Mouse (Mus musculus) neural tube, embryonic 12.5 days (tissue): ENCODE data around the gene Nell1. TPM values are rescaled to one million over a fixed set of nuclear protein-coding genes. Genes with fewer than 3 reads are reported as not detected.

ENCODE experiments used
- ATAC-seq: fragments of 200-750 bp; cut with Nextera tagmentation; 2 replicates; pipeline ENCODE4 v1.8.0; 2017; ENCODE audit warnings: low read depth, mild to moderate bottlenecking, moderate TSS enrichment, moderate library complexity; ENCODE audit not compliant: low FRiP score
- H3K27ac ChIP-seq: fragments of 300-500 bp; sonication (generic); 2 replicates; pipeline ENCODE4 v1.5.1; 2016
- H3K27me3 ChIP-seq: fragments of 300-500 bp; sonication (generic); replicated peaks from 2 replicates; pipeline ENCODE4 v1.6.1; 2016; ENCODE audit warnings: mild to moderate bottlenecking
- H3K36me3 ChIP-seq: fragments of 300-500 bp; sonication (generic); 2 replicates; pipeline ENCODE4 v1.6.1; 2016; ENCODE audit warnings: mild to moderate bottlenecking
- H3K4me1 ChIP-seq: fragments of 300-500 bp; sonication (generic); 2 replicates; pipeline ENCODE4 v1.6.1; 2016
- H3K4me2 ChIP-seq: fragments of 300-500 bp; sonication (generic); replicated peaks from 2 replicates; pipeline ENCODE4 v1.6.1; 2016; ENCODE audit warnings: mild to moderate bottlenecking
- H3K4me3 ChIP-seq: fragments of 300-500 bp; sonication (generic); 2 replicates; pipeline ENCODE4 v1.5.1; 2016
- H3K9ac ChIP-seq: fragments of 300-500 bp; sonication (generic); 2 replicates; pipeline ENCODE4 v1.6.1; 2016; ENCODE audit warnings: mild to moderate bottlenecking
- H3K9me3 ChIP-seq: fragments of 300-500 bp; sonication (generic); 2 replicates; pipeline ENCODE4 v1.6.1; 2016; ENCODE audit warnings: mild to moderate bottlenecking
- WGBS: fragments of 180-500 bp; shearing (Covaris S2); methylation state at CpG from one replicate; pipeline ENCODE4 v1.1.7; 2016; 5-methylcytosine and 5-hydroxymethylcytosine counted together
- polyA plus RNA-seq: library from polyadenylated mRNA; unstranded; fragments of >200 nt; fragmentation: Nextera tagmentation; extraction: Ambion mirVana; gene quantifications from 2 replicates; pipeline ENCODE4 v1.2.1, GENCODE M21; 2016

Gene Nell1
- polyA plus RNA-seq, 1 experiment from 2014 or later = 10.7 TPM

- no peaks in the 10 kb centered on the region for H3K36me3 ChIP-seq
- no peak overlapping the region for H3K27ac ChIP-seq
- H3K9ac ChIP-seq = no peak overlapping the region
- H3K4me1 ChIP-seq = no peaks in the 10 kb centered on the region
- no peak overlapping the region for H3K4me3 ChIP-seq
- no peak overlapping the region for H3K4me2 ChIP-seq
- no peak for ATAC-seq
- WGBS = 68% methylated on average over 2 of the region's 2 CpGs
- no peaks in the 10 kb centered on the region for H3K9me3 ChIP-seq
- H3K27me3 ChIP-seq = no peaks in the 10 kb centered on the region
These were observed 658.5 kb downstream of the Nell1 start for GRCm38 (mm10) chr7:50633147-50633546.

- H3K4me1 ChIP-seq = no peaks in the 10 kb centered on the region
- H3K4me3 ChIP-seq = no peak overlapping the region
- H3K27me3 ChIP-seq = no peaks in the 10 kb centered on the region
- no peak overlapping the region for H3K27ac ChIP-seq
- H3K9ac ChIP-seq = no peak overlapping the region
- no peak overlapping the region for H3K4me2 ChIP-seq
- H3K36me3 ChIP-seq = no peaks in the 10 kb centered on the region
- 74% methylated on average over 4 of the region's 4 CpGs for WGBS
- no peaks in the 10 kb centered on the region for H3K9me3 ChIP-seq
- no peak for ATAC-seq
These were observed 697.6 kb downstream of the Nell1 start for GRCm38 (mm10) chr7:50672266-50672665.

- Histone ChIP-seq H3K27me3 (no peaks in the 10 kb centered on the region), H3K4me1 (no peaks in the 10 kb centered on the region), H3K36me3 (no peaks in the 10 kb centered on the region), H3K9me3 (no peaks in the 10 kb centered on the region), H3K4me3 (no peak overlapping the region), H3K27ac (no peak overlapping the region), H3K4me2 (no peak overlapping the region), H3K9ac (no peak overlapping the region)
- no peak for ATAC-seq
- WGBS = 73% methylated on average over 1 of the region's 1 CpGs
These were observed 700.8 kb downstream of the Nell1 start for GRCm38 (mm10) chr7:50675444-50675843.

GRCm38 (mm10) chr7:50677511-50677910, 702.8 kb downstream of the Nell1 start:
- Histone ChIP-seq H3K36me3 (no peaks in the 10 kb centered on the region), H3K4me2 (no peak overlapping the region), H3K4me1 (no peaks in the 10 kb centered on the region), H3K4me3 (no peak overlapping the region), H3K27me3 (no peaks in the 10 kb centered on the region), H3K27ac (no peak overlapping the region), H3K9me3 (no peaks in the 10 kb centered on the region), H3K9ac (no peak overlapping the region)
- WGBS = 82% methylated on average over 1 of the region's 1 CpGs
- ATAC-seq = no peak

- 83% methylated on average over 5 of the region's 5 CpGs for WGBS
- H3K36me3 ChIP-seq = no peaks in the 10 kb centered on the region
- H3K4me1 ChIP-seq = no peaks in the 10 kb centered on the region
- H3K27ac ChIP-seq = no peak overlapping the region
- no peaks in the 10 kb centered on the region for H3K27me3 ChIP-seq
- no peak for ATAC-seq
- H3K4me2 ChIP-seq = no peak overlapping the region
- H3K9me3 ChIP-seq = no peaks in the 10 kb centered on the region
- H3K9ac ChIP-seq = no peak overlapping the region
- no peak overlapping the region for H3K4me3 ChIP-seq
These were observed 711.7 kb downstream of the Nell1 start for GRCm38 (mm10) chr7:50686337-50686736.

GRCm38 (mm10) chr7:50725166-50725565, 750.5 kb downstream of the Nell1 start:
- Histone ChIP-seq H3K9me3 (no peaks in the 10 kb centered on the region), H3K27ac (no peak overlapping the region), H3K36me3 (no peaks in the 10 kb centered on the region), H3K4me3 (no peak overlapping the region), H3K4me2 (no peak overlapping the region), H3K4me1 (no peaks in the 10 kb centered on the region), H3K27me3 (no peaks in the 10 kb centered on the region), H3K9ac (no peak overlapping the region)
- WGBS = 44% methylated on average over 3 of the region's 3 CpGs
- no peak for ATAC-seq

GRCm38 (mm10) chr7:50730951-50731350, 756.3 kb downstream of the Nell1 start:
- no peak overlapping the region for H3K27ac ChIP-seq
- H3K4me1 ChIP-seq = no peaks in the 10 kb centered on the region
- H3K9me3 ChIP-seq = no peaks in the 10 kb centered on the region
- 59% methylated on average over 4 of the region's 4 CpGs for WGBS
- H3K27me3 ChIP-seq = no peaks in the 10 kb centered on the region
- H3K36me3 ChIP-seq = no peaks in the 10 kb centered on the region
- no peak for ATAC-seq
- H3K9ac ChIP-seq = no peak overlapping the region
- no peak overlapping the region for H3K4me2 ChIP-seq
- H3K4me3 ChIP-seq = no peak overlapping the region

- H3K4me3 ChIP-seq = no peak overlapping the region
These were observed 780.9 kb downstream of the Nell1 start for GRCm38 (mm10) chr7:50755516-50755915.

GRCm38 (mm10) chr7:50756409-50756808, 781.7 kb downstream of the Nell1 start:
- Histone ChIP-seq H3K4me1 (no peaks in the 10 kb centered on the region), H3K4me2 (no peak overlapping the region), H3K36me3 (no peaks in the 10 kb centered on the region), H3K4me3 (no peak overlapping the region), H3K9me3 (no peaks in the 10 kb centered on the region), H3K27me3 (no peaks in the 10 kb centered on the region), H3K9ac (no peak overlapping the region), H3K27ac (no peak overlapping the region)
- WGBS = 79% methylated on average over 5 of the region's 5 CpGs
- no peak for ATAC-seq

More at GRCm38 (mm10) chr7:50755516-50755915, 780.9 kb downstream of the Nell1 start:
- Histone ChIP-seq H3K27me3 (no peaks in the 10 kb centered on the region), H3K9me3 (no peaks in the 10 kb centered on the region), H3K4me1 (no peaks in the 10 kb centered on the region), H3K4me2 (no peak overlapping the region), H3K27ac (no peak overlapping the region), H3K9ac (no peak overlapping the region), H3K36me3 (no peaks in the 10 kb centered on the region)
- 91% methylated on average over 3 of the region's 3 CpGs for WGBS
- ATAC-seq = no peak

- Histone ChIP-seq H3K9me3 (no peaks in the 10 kb centered on the region), H3K4me1 (no peaks in the 10 kb centered on the region), H3K27me3 (no peaks in the 10 kb centered on the region), H3K36me3 (no peaks in the 10 kb centered on the region), H3K4me2 (no peak overlapping the region), H3K27ac (no peak overlapping the region), H3K4me3 (no peak overlapping the region), H3K9ac (no peak overlapping the region)
- ATAC-seq = no peak
These were observed 798.9 kb downstream of the Nell1 start for GRCm38 (mm10) chr7:50773516-50773915.

GRCm38 (mm10) chr7:50781105-50781504, 806.4 kb downstream of the Nell1 start:
- no peak overlapping the region for H3K4me3 ChIP-seq
- ATAC-seq = no peak
- 87% methylated on average over 1 of the region's 1 CpGs for WGBS

GRCm38 (mm10) chr7:50783652-50784051, 809.0 kb downstream of the Nell1 start:
- no peak overlapping the region for H3K4me3 ChIP-seq
- no peaks in the 10 kb centered on the region for H3K27me3 ChIP-seq
- no peaks in the 10 kb centered on the region for H3K9me3 ChIP-seq
- no peaks in the 10 kb centered on the region for H3K4me1 ChIP-seq
- no peak overlapping the region for H3K9ac ChIP-seq
- no peak overlapping the region for H3K4me2 ChIP-seq
- 67% methylated on average over 1 of the region's 1 CpGs for WGBS
- no peaks in the 10 kb centered on the region for H3K36me3 ChIP-seq
- H3K27ac ChIP-seq = no peak overlapping the region
- no peak for ATAC-seq

More at GRCm38 (mm10) chr7:50781105-50781504, 806.4 kb downstream of the Nell1 start:
- Histone ChIP-seq H3K27ac (no peak overlapping the region), H3K4me2 (no peak overlapping the region), H3K9me3 (no peaks in the 10 kb centered on the region), H3K9ac (no peak overlapping the region), H3K27me3 (no peaks in the 10 kb centered on the region), H3K36me3 (no peaks in the 10 kb centered on the region), H3K4me1 (no peaks in the 10 kb centered on the region)

- H3K9ac ChIP-seq = no peak overlapping the region
- 12% methylated on average over 7 of the region's 7 CpGs for WGBS
- H3K36me3 ChIP-seq = no peaks in the 10 kb centered on the region
- peaks cover 4% of the 10 kb centered on the region; the same call in 1 of the 2 replicates for H3K4me1 ChIP-seq
- H3K9me3 ChIP-seq = no peaks in the 10 kb centered on the region
- peak; percentile 84 for ATAC-seq
- H3K4me2 ChIP-seq = no peak overlapping the region
- H3K27me3 ChIP-seq = no peaks in the 10 kb centered on the region
- H3K27ac ChIP-seq = no peak overlapping the region
- no peak overlapping the region for H3K4me3 ChIP-seq
These were observed 851.5 kb downstream of the Nell1 start for GRCm38 (mm10) chr7:50826180-50826579.
